Mouse (Mus musculus): ENCODE results near the gene Gm9844.
A peak's percentile ranks its signal among the peaks of the same experiment; 100 is the strongest.

Gm9844 gene

DNA sequence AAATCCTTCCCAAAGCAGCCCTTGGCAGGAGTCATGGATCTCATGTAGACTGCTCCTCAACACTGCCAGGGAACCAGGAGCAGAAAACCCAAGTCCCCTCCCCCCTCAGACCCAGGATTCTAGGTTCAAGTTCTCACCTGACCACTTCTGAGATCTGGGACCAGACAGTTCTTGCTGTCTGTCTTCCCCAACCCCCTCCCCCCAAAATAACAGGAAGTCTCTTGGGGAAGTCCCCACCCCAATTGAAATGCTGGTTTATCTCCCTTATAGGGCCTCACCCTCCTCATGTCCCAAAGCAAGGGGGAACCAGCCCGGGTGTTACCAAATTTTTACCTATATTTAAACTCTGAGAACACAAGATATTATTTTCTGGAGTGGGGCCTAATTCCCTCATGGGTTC lies 39.8 kb downstream of the Gm9844 start:
- no peak for DNase-seq (ENCODE audit: low read depth)

DNA sequence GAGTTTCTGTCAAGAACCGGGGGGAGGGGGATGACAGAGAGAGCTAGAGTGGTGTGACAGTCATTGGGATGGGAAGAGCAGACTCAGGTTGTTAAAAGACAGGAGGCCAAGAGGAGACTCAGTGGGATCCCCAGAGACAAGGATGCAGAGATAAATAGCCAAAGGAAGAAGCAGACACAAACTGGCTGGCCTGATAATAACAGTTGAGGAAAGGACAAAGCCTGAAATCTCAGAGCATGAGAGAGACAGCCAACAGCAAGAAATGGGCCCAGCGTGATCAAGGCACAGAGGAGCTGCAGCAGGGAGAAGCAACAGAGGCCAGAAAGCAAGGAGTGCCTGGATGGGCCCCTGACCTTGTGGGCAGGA lies 40.2 kb downstream of the Gm9844 start:
- DNase-seq (ENCODE audit: low read depth): no peak

- DNase-seq (ENCODE audit: low read depth): peak; percentile 67
Observed at GRCm38 (mm10) chr7:24902630-24903443, 40.8 kb downstream of the Gm9844 start, which contains the start of gene Arhgef1. TSS of gene Arhgef1 (plus strand) at chr7:24902912.

GRCm38 (mm10) chr7:24903444-24903825 lies 41.4 kb downstream of the Gm9844 start:
- DNase-seq (ENCODE audit: low read depth): peak; percentile 59

- DNase-seq (ENCODE audit: low read depth): peak; percentile 99
Observed at GRCm38 (mm10) chr7:24904070-24904483, 42.1 kb downstream of the Gm9844 start.

GRCm38 (mm10) chr7:24904936-24905335 lies 42.9 kb downstream of the Gm9844 start:
- DNase-seq (ENCODE audit: low read depth): peak; percentile 91

GRCm38 (mm10) chr7:24906551-24906950 lies 44.5 kb downstream of the Gm9844 start:
- peak; percentile 28 for DNase-seq (ENCODE audit: low read depth)

GRCm38 (mm10) chr7:24907211-24907748 lies 45.3 kb downstream of the Gm9844 start:
- peak; percentile 68 for DNase-seq (ENCODE audit: low read depth)
